Mouse (Mus musculus) CH12.LX (cell line): ENCODE data around the gene Crtc2. TPM values are rescaled to one million over a fixed set of nuclear protein-coding genes. Genes with fewer than 3 reads are reported as not detected.

ENCODE experiments used
- DNase-seq: peaks from one replicate; pipeline ENCODE4 v3.0.0-alpha.2; 2013; ENCODE audit errors: extremely low read depth
- H3K27ac ChIP-seq: 2 replicates; pipeline ENCODE4 v1.5.1; 2012; ENCODE audit warnings: low read depth, mild to moderate bottlenecking, control low read depth, moderate library complexity; ENCODE audit not compliant: insufficient read depth
- H3K27me3 ChIP-seq: replicated peaks from 2 replicates; pipeline ENCODE3; 2012; ENCODE audit warnings: inconsistent platforms
- H3K36me3 ChIP-seq, 2 experiments: replicated peaks in 1 of 2; 2 replicates each; pipeline versions ENCODE3 to v1.6.1; 2012; ENCODE audit warnings: inconsistent platforms in 1 of 2, low read length in 1 of 2, mild to moderate bottlenecking in 1 of 2, mixed read lengths in 1 of 2, moderate library complexity in 1 of 2; ENCODE audit not compliant: control insufficient read depth in 1 of 2, insufficient read depth in 1 of 2
- H3K4me1 ChIP-seq, 2 experiments: 2 replicates each; pipeline ENCODE4 v1.6.1; 2012; ENCODE audit warnings: inconsistent platforms in 1 of 2, moderate library complexity in 1 of 2; ENCODE audit not compliant: insufficient read depth in 2 of 2, control insufficient read depth in 1 of 2
- H3K4me2 ChIP-seq: 2 replicates; pipeline ENCODE4 v1.6.1; 2012; ENCODE audit warnings: low read depth, mild to moderate bottlenecking, control low read depth; ENCODE audit not compliant: poor library complexity, insufficient read depth, severe bottlenecking
- H3K4me3 ChIP-seq, 3 experiments: fragments of 150-350 bp in 1 of 3; sonication (generic) in 1 of 3; replicated peaks in 1 of 3; 2 replicates each; pipeline versions ENCODE3 to v1.5.1; 2011 to 2012; ENCODE audit warnings: low read depth in 2 of 3, low read length in 2 of 3, mild to moderate bottlenecking in 2 of 3, moderate library complexity in 2 of 3, control low read depth in 1 of 3, improper control_type of control experiment in 1 of 3, inconsistent platforms in 1 of 3, mixed read lengths in 1 of 3; ENCODE audit not compliant: poor library complexity in 1 of 3
- H3K79me2 ChIP-seq: replicated peaks from 2 replicates; pipeline ENCODE4 v1.6.1; 2012; ENCODE audit warnings: mild to moderate bottlenecking, moderate library complexity; ENCODE audit not compliant: control insufficient read depth, poor library complexity, insufficient read depth, severe bottlenecking; ENCODE audit errors: extremely low read depth
- H3K9ac ChIP-seq: 2 replicates; pipeline ENCODE4 v1.6.1; 2012; ENCODE audit warnings: low read depth, mild to moderate bottlenecking, control low read depth, moderate library complexity; ENCODE audit not compliant: insufficient read depth
- H3K9me3 ChIP-seq: replicated peaks from 2 replicates; pipeline ENCODE3; 2012; ENCODE audit warnings: low read length, inconsistent platforms, mixed read lengths
- BHLHE40 ChIP-seq: IDR thresholded peaks from 2 replicates; pipeline ENCODE4 v1.6.1; 2011; ENCODE audit warnings: mild to moderate bottlenecking, low read depth, low read length, improper control_type of control experiment
- CHD1 ChIP-seq: IDR thresholded peaks from 2 replicates; pipeline ENCODE4 v1.6.1; 2012; ENCODE audit warnings: low read depth, low read length, improper control_type of control experiment, inconsistent platforms
- CTCF ChIP-seq, 2 experiments: IDR thresholded peaks in 1 of 2; conservative IDR thresholded peaks in 1 of 2; 2 replicates each; pipeline ENCODE4 v1.5.1; 2011 to 2012; ENCODE audit warnings: low read depth in 2 of 2, low read length in 2 of 2, improper control_type of control experiment in 1 of 2, inconsistent platforms in 1 of 2, mild to moderate bottlenecking in 1 of 2, moderate library complexity in 1 of 2
- E2F4 ChIP-seq: IDR thresholded peaks from 2 replicates; pipeline ENCODE4 v1.6.1; 2011; ENCODE audit warnings: low read depth, low read length, improper control_type of control experiment; ENCODE audit not compliant: insufficient replicate concordance
- ELF1 ChIP-seq: IDR thresholded peaks from 2 replicates; pipeline ENCODE4 v1.6.1; 2014; ENCODE audit warnings: low read depth, mild to moderate bottlenecking, inconsistent platforms, low read length, improper control_type of control experiment
- EP300 ChIP-seq: IDR thresholded peaks from 2 replicates; pipeline ENCODE4 v1.6.1; 2011; ENCODE audit warnings: low read length, improper control_type of control experiment
- ETS1 ChIP-seq: conservative IDR thresholded peaks from 2 replicates; pipeline ENCODE4 v1.6.1; 2012; ENCODE audit warnings: low read depth, mild to moderate bottlenecking, inconsistent platforms, low read length, improper control_type of control experiment, moderate library complexity
- GABPA ChIP-seq: IDR thresholded peaks from 2 replicates; pipeline ENCODE4 v1.6.1; 2012; ENCODE audit warnings: low read depth, low read length, improper control_type of control experiment, inconsistent platforms; ENCODE audit not compliant: insufficient replicate concordance
- IRF4 ChIP-seq: IDR thresholded peaks from 2 replicates; pipeline ENCODE4 v1.6.1; 2014; ENCODE audit warnings: low read depth, mild to moderate bottlenecking, inconsistent platforms, low read length, improper control_type of control experiment
- JUN ChIP-seq: IDR thresholded peaks from 2 replicates; pipeline ENCODE4 v1.6.1; 2011; ENCODE audit warnings: low read depth, mild to moderate bottlenecking, low read length, improper control_type of control experiment, moderate library complexity; ENCODE audit not compliant: insufficient read depth
- JUND ChIP-seq: conservative IDR thresholded peaks from 2 replicates; pipeline ENCODE4 v1.6.1; 2011; ENCODE audit warnings: low read depth, low read length, improper control_type of control experiment
- MAFK ChIP-seq: IDR thresholded peaks from 2 replicates; pipeline ENCODE4 v1.6.1; 2011; ENCODE audit warnings: low read length, improper control_type of control experiment; ENCODE audit not compliant: insufficient replicate concordance
- MAX ChIP-seq: IDR thresholded peaks from 2 replicates; pipeline ENCODE4 v1.6.1; 2011; ENCODE audit warnings: low read length, improper control_type of control experiment
- MAZ ChIP-seq: IDR thresholded peaks from 2 replicates; pipeline ENCODE4 v1.6.1; 2012; ENCODE audit warnings: low read depth, mild to moderate bottlenecking, inconsistent platforms, low read length, improper control_type of control experiment, moderate library complexity
- MEF2A ChIP-seq: IDR thresholded peaks from 2 replicates; pipeline ENCODE4 v1.6.1; 2014; ENCODE audit warnings: low read depth, mild to moderate bottlenecking, inconsistent platforms, low read length, improper control_type of control experiment, borderline replicate concordance
- MXI1 ChIP-seq: IDR thresholded peaks from 2 replicates; pipeline ENCODE4 v1.6.1; 2011; ENCODE audit warnings: mild to moderate bottlenecking, low read depth, low read length, improper control_type of control experiment
- MYC ChIP-seq: IDR thresholded peaks from 2 replicates; pipeline ENCODE4 v1.6.1; 2011; ENCODE audit warnings: low read depth, mild to moderate bottlenecking, improper control_type of control experiment, low read length
- NRF1 ChIP-seq: IDR thresholded peaks from 2 replicates; pipeline ENCODE4 v1.6.1; 2014; ENCODE audit warnings: low read depth, mild to moderate bottlenecking, inconsistent platforms, low read length, improper control_type of control experiment, moderate library complexity
- PAX5 ChIP-seq: IDR thresholded peaks from 2 replicates; pipeline ENCODE4 v1.6.1; 2012; ENCODE audit warnings: low read length, inconsistent platforms, mixed read lengths
- POLR2A ChIP-seq: IDR thresholded peaks from 2 replicates; pipeline ENCODE4 v1.6.1; 2011; ENCODE audit warnings: low read depth, mild to moderate bottlenecking, improper control_type of control experiment, low read length
- RAD21 ChIP-seq: IDR thresholded peaks from 2 replicates; pipeline ENCODE4 v1.6.1; 2011; ENCODE audit warnings: low read depth, mild to moderate bottlenecking, low read length, improper control_type of control experiment, moderate library complexity
- SMC3 ChIP-seq: IDR thresholded peaks from 2 replicates; pipeline ENCODE4 v1.6.1; 2011; ENCODE audit warnings: low read depth, low read length, improper control_type of control experiment
- TBP ChIP-seq: conservative IDR thresholded peaks from 2 replicates; pipeline ENCODE4 v1.6.1; 2011; ENCODE audit warnings: low read depth, low read length, improper control_type of control experiment
- TCF12 ChIP-seq: IDR thresholded peaks from 2 replicates; pipeline ENCODE4 v1.6.1; 2014; ENCODE audit warnings: low read depth, mild to moderate bottlenecking, inconsistent platforms, low read length, improper control_type of control experiment
- USF2 ChIP-seq: conservative IDR thresholded peaks from 2 replicates; pipeline ENCODE4 v1.6.1; 2011; ENCODE audit warnings: low read depth, low read length, improper control_type of control experiment
- ZC3H11A ChIP-seq: IDR thresholded peaks from 2 replicates; pipeline ENCODE4 v1.6.1; 2012; ENCODE audit warnings: low read depth, mild to moderate bottlenecking, inconsistent platforms, low read length, improper control_type of control experiment
- ZKSCAN1 ChIP-seq: IDR thresholded peaks from 2 replicates; pipeline ENCODE4 v1.6.1; 2012; ENCODE audit warnings: low read depth, inconsistent platforms, low read length, improper control_type of control experiment, borderline replicate concordance
- ZMIZ1 ChIP-seq: IDR thresholded peaks from 2 replicates; pipeline ENCODE4 v1.6.1; 2012; ENCODE audit warnings: low read depth, mild to moderate bottlenecking, inconsistent platforms, low read length, improper control_type of control experiment
- ZNF384 ChIP-seq: IDR thresholded peaks from 2 replicates; pipeline ENCODE4 v1.6.1; 2012; ENCODE audit warnings: low read depth, low read length, improper control_type of control experiment, inconsistent platforms
- dilution Hi-C: fragments of 300-500 bp; cut with MboI; formaldehyde crosslinking; loops from 2 replicates; pipeline ENCODE4 v1.14.3; 2020; ENCODE audit warnings: low sequenced_read_pairs; ENCODE audit not compliant: extremely low pct_unique_long_range_greater_than_20kb, extremely low pct_ligation_motif_present
- in situ Hi-C: fragments of 300-500 bp; cut with MboI; formaldehyde crosslinking; loops from 3 replicates; pipeline ENCODE4 v1.14.3; 2019; ENCODE audit warnings: low sequenced_read_pairs, low pct_ligation_motif_present, low pct_unique_long_range_greater_than_20kb, mixed read lengths
- polyA plus RNA-seq: library from polyadenylated mRNA; unstranded; fragments of >175 nt; gene quantifications from 2 replicates; pipeline ENCODE4 v1.2.1, GENCODE M21; 2012; ENCODE audit warnings: low read depth; ENCODE audit not compliant: insufficient read length
- total RNA-seq, 2 experiments: library from RNA; depleted of rRNA; stranded (reverse); fragments of 300-350 nt in 1 of 2; fragments of >200 nt in 1 of 2; gene quantifications; 2 replicates each; pipeline ENCODE4 v1.2.3; 2012 to 2014

Crtc2 gene
- total and polyA plus RNA-seq, 3 experiments = 6.1 to 69.8 (median 13.5) TPM

DNA sequence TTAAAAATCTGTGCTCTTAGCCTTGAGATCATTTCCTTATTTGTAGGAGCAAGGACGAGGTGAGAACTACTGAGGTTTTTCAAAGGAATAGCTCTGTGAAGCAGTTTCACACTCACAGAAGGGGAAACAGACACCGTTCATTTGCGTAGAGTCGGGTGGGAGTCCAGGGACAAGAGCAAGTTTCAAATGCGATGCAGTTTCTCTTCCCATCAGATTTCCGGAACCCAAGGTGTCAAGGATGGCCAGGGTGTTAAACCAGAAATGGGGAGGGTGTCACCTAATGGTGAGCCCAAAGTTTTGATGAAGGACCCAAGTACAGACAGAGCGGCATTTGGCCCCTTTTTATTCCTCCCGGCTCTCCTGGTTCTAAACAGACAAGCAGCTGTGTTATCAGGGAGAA is 22.9 kb upstream of the Crtc2 start:
- Histone ChIP-seq H3K4me3 (peak overlapping the region; percentile 67 to 91 (median 72)), H3K9ac (peak overlapping the region; percentile 34), H3K9me3 (peaks cover 6% of the 10 kb centered on the region), H3K27ac (peak overlapping the region; percentile 87), H3K4me1 (peaks cover 0 to 15% of the 10 kb centered on the region in 2 experiments; a peak in 2 of 4 replicates), H3K4me2 (peak overlapping the region; percentile 52; the same call in 1 of the 2 replicates), H3K27me3 (no peaks in the 10 kb centered on the region), H3K79me2 (peaks cover 9% of the 10 kb centered on the region), H3K36me3 (peaks cover 21 to 27% of the 10 kb centered on the region in 2 experiments)
- DNase-seq = peak; percentile 78
- dilution Hi-C loops (no loop called here), in situ Hi-C loops (no loop called here)
- TF ChIP-seq JUN (no peak), EP300 (0 out of 2 replicates have a peak, but pooled peaks have one; percentile 13), TBP (0 out of 2 replicates have a peak, but pooled peaks have one; percentile 10), IRF4 (peak; percentile 33)

- Histone ChIP-seq H3K79me2 (peaks cover 9% of the 10 kb centered on the region), H3K36me3 (peaks cover 23 to 31% of the 10 kb centered on the region in 2 experiments)
- 0 out of 2 replicates have a peak, but pooled peaks have one; percentile 30 for TF ChIP-seq EP300
- TF ChIP-seq RAD21 = no peak
- no peak for TF ChIP-seq JUND
- TF ChIP-seq PAX5 = no peak
- TF ChIP-seq MAX = peak; percentile 77
- TF ChIP-seq ZMIZ1 = peak; percentile 72; the same call in 1 of the 2 replicates
- TF ChIP-seq ZNF384 = no peak
- peak; percentile 92 for TF ChIP-seq ELF1
- TF ChIP-seq MAZ = no peak
- no peak; the same call in none of the 2 replicates for TF ChIP-seq TBP
- TF ChIP-seq ZC3H11A = no peak
- TF ChIP-seq USF2 = peak; percentile 66
- peak; percentile 67 for TF ChIP-seq MYC
- peak; percentile 77; the same call in 1 of the 2 replicates for TF ChIP-seq TCF12
- TF ChIP-seq CHD1 = no peak
- no peak for TF ChIP-seq SMC3
- TF ChIP-seq MXI1 = peak; percentile 84
- no peak for TF ChIP-seq ZKSCAN1
- TF ChIP-seq MAFK = 0 out of 2 replicates have a peak, but pooled peaks have one; percentile 8
- peak; percentile 58 for TF ChIP-seq ETS1
- no peak for TF ChIP-seq JUN
- no peak for TF ChIP-seq CTCF (conservative IDR thresholded peaks at IDR 0.05 in 1 of 2, IDR thresholded peaks at IDR 0.05 in 1 of 2; ENCODE audit: low read depth in 2 of 2, low read length in 2 of 2)
- TF ChIP-seq IRF4 = peak; percentile 47
- peak; percentile 44; the same call in 1 of the 2 replicates for TF ChIP-seq GABPA
- peak; percentile 95 for TF ChIP-seq NRF1
- TF ChIP-seq POLR2A = peak; percentile 90
- TF ChIP-seq BHLHE40 = peak; percentile 99
- TF ChIP-seq MEF2A = peak; percentile 63
- peak; percentile 62; the same call in 1 of the 2 replicates for TF ChIP-seq E2F4
Measured at GRCm38 (mm10) chr3:90231507-90232333, 22.2 kb upstream of the Crtc2 start, which contains the start of gene Jtb. TSS of gene Jtb (plus strand) at chr3:90231597.

More at GRCm38 (mm10) chr3:90231507-90232333, 22.2 kb upstream of the Crtc2 start, which contains the start of gene Jtb:
- H3K4me2 ChIP-seq = peak within 1 kb of the TSS; percentile 71
- H3K27ac ChIP-seq = peak within 1 kb of the TSS; percentile 87
- H3K4me3 ChIP-seq = peak within 1 kb of the TSS; percentile 67 to 91 (median 72)
- peaks cover 0 to 15% of the 10 kb centered on the region in 2 experiments; a peak in 2 of 4 replicates for H3K4me1 ChIP-seq
- in situ Hi-C loops (no loop called here), dilution Hi-C loops (no loop called here)
- H3K9ac ChIP-seq = peak within 1 kb of the TSS; percentile 69
- H3K27me3 ChIP-seq = no peaks in the 10 kb centered on the region
- peaks cover 6% of the 10 kb centered on the region for H3K9me3 ChIP-seq
- DNase-seq = peak; percentile 94
